Mouse (Mus musculus) spleen, adult 2 months (tissue): ENCODE data around the gene Tmem219. TPM values are rescaled to one million over a fixed set of nuclear protein-coding genes. Genes with fewer than 3 reads are reported as not detected.
A peak's percentile ranks its signal among the peaks of the same experiment; 100 is the strongest.

Experiments used
- DNase-seq, 2 experiments: peaks; one replicate each; pipeline versions ENCODE4 v3.0.0 to v3.0.0-alpha.2; 2012 to 2021; ENCODE audit warnings: low spot score in 2 of 2, low read depth in 1 of 2
- H3K27ac ChIP-seq: fragments of 200-500 bp; 2 replicates; pipeline ENCODE4 v1.5.1; 2012; ENCODE audit warnings: low read length, inconsistent platforms; ENCODE audit not compliant: insufficient read depth
- H3K27me3 ChIP-seq: fragments of 200-500 bp; 2 replicates; pipeline ENCODE4 v1.6.1; 2012; ENCODE audit warnings: mild to moderate bottlenecking, moderate library complexity, low read length, inconsistent platforms; ENCODE audit not compliant: control insufficient read depth, insufficient read depth
- H3K36me3 ChIP-seq: fragments of 200-500 bp; 2 replicates; pipeline ENCODE4 v1.6.1; 2012; ENCODE audit warnings: mild to moderate bottlenecking, low read length, inconsistent platforms; ENCODE audit not compliant: control insufficient read depth, insufficient read depth
- H3K4me1 ChIP-seq: fragments of 200-500 bp; 2 replicates; pipeline ENCODE4 v1.6.1; 2011; ENCODE audit warnings: inconsistent platforms; ENCODE audit not compliant: control insufficient read depth, insufficient read depth, insufficient read length
- H3K4me3 ChIP-seq: fragments of 200-500 bp; 2 replicates; pipeline ENCODE4 v1.5.1; 2011; ENCODE audit warnings: mild to moderate bottlenecking, inconsistent platforms; ENCODE audit not compliant: insufficient read depth, insufficient read length; ENCODE audit errors: extremely low read depth
- CTCF ChIP-seq: fragments of 200-500 bp; IDR thresholded peaks from 2 replicates; pipeline ENCODE4 v1.5.1; 2011; ENCODE audit warnings: mild to moderate bottlenecking, inconsistent platforms; ENCODE audit not compliant: insufficient read depth, insufficient read length, insufficient replicate concordance; ENCODE audit errors: extremely low read depth
- POLR2A ChIP-seq: fragments of 200-500 bp; IDR thresholded peaks from 2 replicates; pipeline ENCODE4 v1.6.1; 2011; ENCODE audit warnings: low read depth, low read length, inconsistent platforms
- WGBS: fragments of 180-500 bp; shearing (Covaris S2); methylation state at CpG from one replicate; pipeline ENCODE4 v1.1.7; 2018; 5-methylcytosine and 5-hydroxymethylcytosine counted together
- polyA plus RNA-seq: library from polyadenylated mRNA; depleted of rRNA; stranded (reverse); fragments of >200 nt; gene quantifications from 2 replicates; pipeline ENCODE4 v1.2.3, GENCODE M21; 2012

Gene Tmem219
- polyA plus RNA-seq, 1 experiment, result 81.7 TPM

- Histone ChIP-seq H3K36me3 (peaks cover 9% of the 10 kb centered on the region), H3K27ac (no peak overlapping the region), H3K4me3 (no peak overlapping the region), H3K27me3 (peaks cover 7% of the 10 kb centered on the region; the same call in 1 of the 2 replicates), H3K4me1 (peaks cover 7% of the 10 kb centered on the region; the same call in 1 of the 2 replicates)
- WGBS, result 83% methylated on average over 10 of the region's 10 CpGs
- TF ChIP-seq POLR2A, result no peak
- TF ChIP-seq CTCF, result no peak
- no peak for DNase-seq
Measured at GRCm38 (mm10) chr7:126948626-126949025, 25.9 kb upstream of the Tmem219 start.

- H3K27me3 ChIP-seq, result peaks cover 5% of the 10 kb centered on the region; the same call in 1 of the 2 replicates
- peaks cover 7% of the 10 kb centered on the region; the same call in 1 of the 2 replicates for H3K4me1 ChIP-seq
- peak in 1 of 2 experiments; percentile 37 for DNase-seq
- TF ChIP-seq CTCF, result peak; percentile 68; the same call in 1 of the 2 replicates
- TF ChIP-seq POLR2A, result no peak
- no peak overlapping the region for H3K27ac ChIP-seq
- H3K36me3 ChIP-seq, result peaks cover 13% of the 10 kb centered on the region
- H3K4me3 ChIP-seq, result no peak overlapping the region
- 71% methylated on average over 3 of the region's 3 CpGs for WGBS
Measured at GRCm38 (mm10) chr7:126946530-126946929, 23.8 kb upstream of the Tmem219 start.

GRCm38 (mm10) chr7:126941801-126942200 is 19.1 kb upstream of the Tmem219 start:
- Histone ChIP-seq H3K4me3 (no peak overlapping the region), H3K27ac (no peak overlapping the region), H3K27me3 (no peaks in the 10 kb centered on the region), H3K36me3 (peaks cover 19% of the 10 kb centered on the region), H3K4me1 (no peaks in the 10 kb centered on the region)
- DNase-seq, result no peak
- 83% methylated on average over 5 of the region's 5 CpGs for WGBS
- TF ChIP-seq CTCF (no peak), POLR2A (no peak)

- Histone ChIP-seq H3K27me3 (no peaks in the 10 kb centered on the region), H3K36me3 (peaks cover 21% of the 10 kb centered on the region), H3K4me3 (no peak overlapping the region), H3K27ac (no peak overlapping the region), H3K4me1 (no peaks in the 10 kb centered on the region)
- WGBS, result 79% methylated on average over 6 of the region's 6 CpGs
- no peak for TF ChIP-seq POLR2A
- TF ChIP-seq CTCF, result no peak
- no peak for DNase-seq
Measured at GRCm38 (mm10) chr7:126941171-126941570, 18.5 kb upstream of the Tmem219 start.

- no peak overlapping the region for H3K4me3 ChIP-seq
- 94% methylated on average over 2 of the region's 2 CpGs for WGBS
- TF ChIP-seq POLR2A, result no peak
- TF ChIP-seq CTCF, result no peak
- no peak for DNase-seq
- no peaks in the 10 kb centered on the region for H3K27me3 ChIP-seq
- H3K36me3 ChIP-seq, result peaks cover 18% of the 10 kb centered on the region
- H3K27ac ChIP-seq, result no peak overlapping the region
- peaks cover 4% of the 10 kb centered on the region; the same call in 1 of the 2 replicates for H3K4me1 ChIP-seq
Measured at GRCm38 (mm10) chr7:126932652-126933051, 9.9 kb upstream of the Tmem219 start.

GRCm38 (mm10) chr7:126929046-126929445 is 6.3 kb upstream of the Tmem219 start:
- Histone ChIP-seq H3K27ac (no peak overlapping the region), H3K4me1 (peaks cover 4% of the 10 kb centered on the region; the same call in 1 of the 2 replicates), H3K4me3 (peak overlapping the region; percentile 76), H3K27me3 (no peaks in the 10 kb centered on the region), H3K36me3 (peaks cover 10% of the 10 kb centered on the region)
- DNase-seq, result no peak
- WGBS, result under 1% methylated on average over 27 of the region's 27 CpGs
- TF ChIP-seq CTCF (no peak), POLR2A (no peak)

GRCm38 (mm10) chr7:126928384-126929037 is 5.8 kb upstream of the Tmem219 start, which contains the start of gene Kctd13:
Gene Kctd13 (plus strand): TSS chr7:126928879.
- peak; percentile 70 for TF ChIP-seq POLR2A
- TF ChIP-seq CTCF, result no peak
- Histone ChIP-seq H3K36me3 (peaks cover 10% of the 10 kb centered on the region), H3K4me1 (peaks cover 4% of the 10 kb centered on the region; the same call in 1 of the 2 replicates), H3K4me3 (peak within 1 kb of the TSS; percentile 76), H3K27ac (peak within 1 kb of the TSS; percentile 51; the same call in 1 of the 2 replicates), H3K27me3 (no peaks in the 10 kb centered on the region)
- peak; percentile 81 to 94 for DNase-seq
- WGBS, result 2% methylated on average over 56 of the region's 56 CpGs
